Mouse (Mus musculus) cerebellum, adult 11-12 months (tissue): ENCODE measurements around the gene 1700015F17Rik.

Experiments
- DNase-seq: peaks from one replicate; pipeline ENCODE4 v3.0.0; 2022

Gene 1700015F17Rik

GRCm38 (mm10) chr5:5423081-5423480, 55.9 kb downstream of the 1700015F17Rik start:
- no peak for DNase-seq

GRCm38 (mm10) chr5:5421439-5421838, 57.5 kb downstream of the 1700015F17Rik start:
- DNase-seq, result no peak

GRCm38 (mm10) chr5:5419992-5420455, 58.9 kb downstream of the 1700015F17Rik start, which contains the start of gene Cdk14:
Gene Cdk14, minus strand, starts transcription at chr5:5420312.
- no peak for DNase-seq

- no peak for DNase-seq
Observed at GRCm38 (mm10) chr5:5419253-5419652, 59.7 kb downstream of the 1700015F17Rik start.

- DNase-seq, result no peak
Observed at GRCm38 (mm10) chr5:5414835-5415234, 64.1 kb downstream of the 1700015F17Rik start.

- no peak for DNase-seq
Observed at GRCm38 (mm10) chr5:5411886-5412285, 67.1 kb downstream of the 1700015F17Rik start.

- no peak for DNase-seq
Observed at GRCm38 (mm10) chr5:5401986-5402385, 77.0 kb downstream of the 1700015F17Rik start.

GRCm38 (mm10) chr5:5392786-5393185, 86.2 kb downstream of the 1700015F17Rik start:
- no peak for DNase-seq
